Mouse (Mus musculus) C2C12 (cell line): ENCODE results near the gene Rtn1. TPM values are rescaled to one million over a fixed set of nuclear protein-coding genes. Genes with fewer than 3 reads are reported as not detected.

Experiments
- H3K27me3 ChIP-seq: one replicate; pipeline ENCODE4 v1.6.1; 2011; ENCODE audit not compliant: control insufficient read depth, insufficient read depth, insufficient read length
- H3K36me3 ChIP-seq: one replicate; pipeline ENCODE4 v1.6.1; 2011; ENCODE audit not compliant: control insufficient read depth, insufficient read depth
- H3K4me3 ChIP-seq: one replicate; pipeline ENCODE4 v1.5.1; 2011; ENCODE audit warnings: mild to moderate bottlenecking, control low read depth; ENCODE audit not compliant: poor library complexity, insufficient read depth, severe bottlenecking
- H3K79me2 ChIP-seq: one replicate; pipeline ENCODE4 v1.6.1; 2011; ENCODE audit not compliant: control insufficient read depth, insufficient read depth
- H3K79me3 ChIP-seq: one replicate; pipeline ENCODE4 v1.6.1; 2011; ENCODE audit warnings: low read depth, control low read depth
- H3ac ChIP-seq: one replicate; pipeline ENCODE3; 2011; ENCODE audit warnings: low read depth; ENCODE audit not compliant: control insufficient read depth, insufficient read length
- CEBPB ChIP-seq: IDR thresholded peaks from one replicate; pipeline ENCODE4 v1.6.1; 2011; ENCODE audit warnings: low read depth, mild to moderate bottlenecking, control low read depth, moderate library complexity
- CTCF ChIP-seq: IDR thresholded peaks from one replicate; pipeline ENCODE4 v1.5.1; 2011; ENCODE audit not compliant: control insufficient read depth, insufficient read depth, insufficient read length
- FOSL1 ChIP-seq: IDR thresholded peaks from one replicate; pipeline ENCODE4 v1.8.0; 2011; ENCODE audit warnings: mild to moderate bottlenecking, low read length; ENCODE audit not compliant: poor library complexity, insufficient read depth, severe bottlenecking
- MAX ChIP-seq: IDR thresholded peaks from one replicate; pipeline ENCODE4 v1.6.1; 2011; ENCODE audit warnings: mild to moderate bottlenecking, control low read depth
- MYOD1 ChIP-seq: IDR thresholded peaks from one replicate; pipeline ENCODE4 v1.6.1; 2011; ENCODE audit warnings: low read depth; ENCODE audit not compliant: control insufficient read depth, insufficient read length
- MYOG ChIP-seq: IDR thresholded peaks from one replicate; pipeline ENCODE4 v1.6.1; 2011; ENCODE audit not compliant: control insufficient read depth, insufficient read length; ENCODE audit errors: extremely low read depth
- USF1 ChIP-seq: IDR thresholded peaks from one replicate; pipeline ENCODE4 v1.6.1; 2011; ENCODE audit warnings: low read depth, mild to moderate bottlenecking, control low read depth, moderate library complexity
- polyA plus RNA-seq: library from polyadenylated mRNA; unstranded; fragments of >200 nt; fragmentation: generic; extraction: Trizol; gene quantifications from one replicate; pipeline ENCODE4 v1.2.1, GENCODE M21; 2012; ENCODE audit warnings: missing spikeins

Rtn1 gene
- polyA plus RNA-seq, 1 experiment = not detected

DNA sequence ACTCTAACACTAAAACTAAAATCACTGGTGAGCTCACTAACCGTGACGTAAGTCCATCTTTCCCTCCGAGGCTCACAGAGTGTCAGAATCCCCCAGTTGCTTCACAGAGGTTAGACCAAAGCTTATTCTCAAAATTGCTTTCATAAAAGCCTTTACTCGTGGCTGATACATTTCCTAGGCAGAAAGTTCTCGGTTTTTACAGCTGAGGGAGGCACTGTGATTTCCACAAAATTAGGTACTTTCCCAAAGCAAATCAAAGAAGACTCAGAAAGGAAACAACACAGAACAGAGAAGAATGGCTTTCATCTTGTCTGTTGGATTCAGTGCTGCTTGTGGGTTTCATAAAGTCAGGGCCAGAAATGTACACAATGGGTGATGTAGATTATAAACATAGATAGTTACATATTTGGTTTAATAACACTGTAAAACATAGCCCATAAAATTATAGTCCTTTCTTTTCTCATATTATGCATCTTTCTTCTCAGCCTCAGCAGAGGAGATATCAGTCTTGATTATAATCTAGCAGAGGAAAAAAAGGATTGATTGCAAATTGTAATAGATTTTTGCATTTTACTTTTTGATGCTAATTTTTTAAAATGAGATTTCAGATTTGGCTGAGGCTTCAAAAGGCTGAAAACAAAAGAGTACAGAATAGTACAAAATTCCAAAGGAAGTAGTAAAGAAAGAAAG is 47.8 kb downstream of the Rtn1 start:
- Histone ChIP-seq H3K27me3 (peaks cover 27% of the 10 kb centered on the region), H3K36me3 (no peaks in the 10 kb centered on the region), H3K4me3 (no peak overlapping the region), H3K79me2 (no peaks in the 10 kb centered on the region), H3K79me3 (no peaks in the 10 kb centered on the region), H3ac (no peak overlapping the region)
- no peak for TF ChIP-seq FOSL1

DNA sequence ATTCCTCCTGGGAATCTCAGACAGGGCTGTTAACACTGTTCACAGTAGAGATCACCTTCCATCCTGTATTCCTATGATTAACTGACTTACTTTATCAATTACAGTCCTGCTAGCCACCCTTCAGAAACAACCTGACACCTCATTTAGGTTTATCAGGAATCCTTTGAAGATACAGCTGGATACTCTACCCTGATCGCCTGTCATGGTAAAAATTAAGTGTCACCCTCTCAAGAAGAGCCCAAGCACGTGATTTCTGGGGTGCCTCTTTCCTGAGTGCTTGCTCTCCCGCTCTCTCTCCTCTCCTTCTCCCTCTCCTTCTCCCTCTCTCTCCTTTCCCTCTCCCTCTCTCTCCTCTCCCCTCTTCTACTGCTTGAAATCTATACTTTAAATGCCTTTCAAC is 49.0 kb downstream of the Rtn1 start:
- Histone ChIP-seq H3K4me3 (no peak overlapping the region), H3K27me3 (peaks cover 30% of the 10 kb centered on the region), H3ac (no peak overlapping the region), H3K79me2 (no peaks in the 10 kb centered on the region), H3K36me3 (no peaks in the 10 kb centered on the region), H3K79me3 (no peaks in the 10 kb centered on the region)
- TF ChIP-seq MYOD1 (no peak), CTCF (no peak), USF1 (no peak), MAX (no peak), FOSL1 (no peak)

DNA sequence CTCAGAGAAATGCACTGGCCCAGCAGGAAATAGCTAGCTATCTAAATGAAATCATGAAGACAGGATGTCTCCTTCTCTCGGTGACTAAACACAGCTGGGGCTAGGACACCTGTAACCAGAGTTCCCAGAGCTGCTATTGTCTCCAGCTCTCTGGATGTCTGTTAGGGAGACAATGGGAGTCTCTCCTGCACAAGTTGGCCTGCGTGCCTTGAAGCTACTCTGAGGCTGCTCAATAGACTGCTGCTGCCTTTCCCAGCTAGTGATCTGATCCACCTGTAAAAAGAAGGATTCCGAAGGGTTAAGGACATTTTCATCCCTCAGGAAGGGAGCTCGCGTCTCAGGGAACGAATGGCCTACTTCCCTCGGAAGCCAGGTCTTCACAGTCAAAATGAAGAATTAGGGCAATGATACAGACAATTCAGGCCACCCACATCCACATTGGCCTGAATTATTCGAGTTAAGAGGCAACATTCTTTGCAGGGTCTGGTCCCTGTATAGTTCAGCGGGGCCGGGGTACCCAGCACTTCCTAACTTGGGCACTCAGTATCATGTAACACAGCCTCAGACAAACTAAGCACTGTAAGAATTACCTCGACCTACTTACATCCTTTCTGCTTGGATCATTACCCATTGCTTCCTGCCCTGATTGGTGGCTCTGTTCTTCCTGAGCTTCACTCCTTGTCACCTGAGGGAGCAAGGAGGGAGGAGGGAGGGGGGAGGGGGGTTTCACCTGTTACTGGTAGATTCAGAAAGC is 51.0 kb downstream of the Rtn1 start:
- H3ac ChIP-seq = no peak overlapping the region
- no peaks in the 10 kb centered on the region for H3K79me2 ChIP-seq

DNA sequence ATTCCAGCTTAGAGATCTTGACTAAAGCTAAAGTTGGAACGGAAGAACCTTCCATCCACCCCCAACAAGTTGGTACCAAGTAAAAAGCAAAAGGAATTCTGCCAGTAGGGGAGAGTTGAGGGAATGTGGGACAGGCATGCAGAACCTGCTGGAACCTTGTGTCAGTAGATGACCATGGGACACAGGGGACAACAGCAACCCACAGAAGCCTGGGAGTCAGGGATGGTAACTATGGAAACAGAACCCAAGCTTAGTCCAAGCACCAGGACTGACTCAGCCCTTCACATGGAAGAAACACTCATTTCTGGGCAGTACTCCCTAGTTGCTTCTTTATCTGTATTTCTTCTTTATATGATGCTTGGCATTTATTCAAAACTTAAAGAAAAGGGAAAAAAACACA is 54.6 kb downstream of the Rtn1 start:
- no peaks in the 10 kb centered on the region for H3K79me2 ChIP-seq
- no peaks in the 10 kb centered on the region for H3K79me3 ChIP-seq
- no peak overlapping the region for H3ac ChIP-seq
- no peaks in the 10 kb centered on the region for H3K36me3 ChIP-seq
- no peak overlapping the region for H3K4me3 ChIP-seq
- TF ChIP-seq MYOG (no peak), MAX (no peak), CTCF (no peak), USF1 (no peak), CEBPB (no peak), MYOD1 (no peak), FOSL1 (no peak)
- peaks cover 35% of the 10 kb centered on the region for H3K27me3 ChIP-seq

More for the DNA sequence above, 51.0 kb downstream of the Rtn1 start:
- H3K79me3 ChIP-seq = no peaks in the 10 kb centered on the region
- no peaks in the 10 kb centered on the region for H3K36me3 ChIP-seq
- H3K27me3 ChIP-seq = peaks cover 35% of the 10 kb centered on the region
- no peak for TF ChIP-seq CEBPB
- TF ChIP-seq FOSL1 = no peak
- no peak for TF ChIP-seq USF1
- no peak for TF ChIP-seq CTCF
- no peak for TF ChIP-seq MYOG
- TF ChIP-seq MYOD1 = no peak
- no peak for TF ChIP-seq MAX
- H3K4me3 ChIP-seq = no peak overlapping the region

DNA sequence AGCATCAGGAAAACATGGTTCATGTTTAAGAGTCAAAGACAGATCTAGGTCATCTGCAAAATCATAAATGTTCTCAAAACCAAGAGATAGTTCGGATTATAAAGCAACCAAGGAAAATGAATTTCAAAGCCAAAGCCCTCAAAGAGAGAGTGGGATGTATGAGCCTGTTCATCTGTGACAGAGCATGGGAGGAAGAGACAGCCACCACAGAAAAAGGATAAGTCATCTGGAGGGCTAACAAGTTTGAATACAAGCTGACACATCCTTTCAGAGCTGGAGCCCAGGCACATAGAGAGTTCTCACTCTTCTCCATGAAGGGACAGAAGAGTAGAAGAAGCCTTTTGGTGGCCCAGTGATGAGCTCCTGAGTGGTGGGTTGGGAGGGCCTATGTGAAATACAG is 55.3 kb downstream of the Rtn1 start:
- no peak overlapping the region for H3ac ChIP-seq
- H3K36me3 ChIP-seq = no peaks in the 10 kb centered on the region
- TF ChIP-seq MAX (no peak), MYOG (no peak), CEBPB (no peak), FOSL1 (no peak), USF1 (no peak), MYOD1 (no peak), CTCF (no peak)
- H3K4me3 ChIP-seq = no peak overlapping the region
- peaks cover 30% of the 10 kb centered on the region for H3K27me3 ChIP-seq
- H3K79me3 ChIP-seq = no peaks in the 10 kb centered on the region
- H3K79me2 ChIP-seq = no peaks in the 10 kb centered on the region

DNA sequence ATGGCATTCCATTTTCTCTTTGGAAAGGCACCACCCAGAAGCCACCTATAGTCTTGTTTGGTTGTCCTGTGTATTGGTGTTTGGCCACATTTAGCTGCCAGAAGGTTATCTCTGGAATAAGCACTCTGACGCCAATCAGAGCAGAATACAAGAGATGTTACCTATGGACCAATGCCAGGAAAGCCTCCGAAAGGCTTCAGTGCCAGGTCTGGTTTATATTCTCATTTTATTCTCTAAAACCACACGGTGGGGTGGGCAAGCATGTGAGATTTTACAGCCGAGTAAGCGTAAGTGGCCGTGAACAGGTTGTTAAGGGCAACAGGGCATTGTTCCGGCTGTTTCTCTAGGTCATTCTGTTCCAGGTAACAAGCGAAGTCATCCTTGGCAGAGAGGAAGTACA is 60.3 kb downstream of the Rtn1 start:
- no peaks in the 10 kb centered on the region for H3K79me2 ChIP-seq
- no peaks in the 10 kb centered on the region for H3K36me3 ChIP-seq
- no peak for TF ChIP-seq MYOD1
- TF ChIP-seq MAX = no peak
- TF ChIP-seq FOSL1 = no peak
- no peak for TF ChIP-seq CEBPB
- no peak for TF ChIP-seq CTCF
- TF ChIP-seq MYOG = no peak
- TF ChIP-seq USF1 = no peak
- H3K27me3 ChIP-seq = peaks cover 7% of the 10 kb centered on the region
- no peak overlapping the region for H3K4me3 ChIP-seq
- no peaks in the 10 kb centered on the region for H3K79me3 ChIP-seq
- H3ac ChIP-seq = no peak overlapping the region
